Mouse (Mus musculus) myocyte (in vitro differentiated cells): ENCODE measurements around the gene C2cd2l.

Experiments used
- E2F4 ChIP-seq: IDR thresholded peaks from one replicate; pipeline ENCODE4 v1.6.1; 2011; ENCODE audit warnings: mild to moderate bottlenecking, control low read depth, moderate library complexity; ENCODE audit not compliant: insufficient read depth
- MAX ChIP-seq: IDR thresholded peaks from one replicate; pipeline ENCODE4 v1.6.1; 2011; ENCODE audit warnings: low read depth, mild to moderate bottlenecking, control low read depth
- POLR2A ChIP-seq: IDR thresholded peaks from one replicate; pipeline ENCODE4 v1.6.1; 2011; ENCODE audit warnings: low read depth, mild to moderate bottlenecking, control low read depth, moderate library complexity; ENCODE audit not compliant: insufficient read length
- POLR2AphosphoS2 ChIP-seq: IDR thresholded peaks from one replicate; pipeline ENCODE4 v1.6.1; 2011; ENCODE audit warnings: low read depth, control low read depth; ENCODE audit not compliant: insufficient read length
- USF1 ChIP-seq: IDR thresholded peaks from one replicate; pipeline ENCODE4 v1.6.1; 2011; ENCODE audit warnings: low read depth, mild to moderate bottlenecking, control low read depth, moderate library complexity

DNA sequence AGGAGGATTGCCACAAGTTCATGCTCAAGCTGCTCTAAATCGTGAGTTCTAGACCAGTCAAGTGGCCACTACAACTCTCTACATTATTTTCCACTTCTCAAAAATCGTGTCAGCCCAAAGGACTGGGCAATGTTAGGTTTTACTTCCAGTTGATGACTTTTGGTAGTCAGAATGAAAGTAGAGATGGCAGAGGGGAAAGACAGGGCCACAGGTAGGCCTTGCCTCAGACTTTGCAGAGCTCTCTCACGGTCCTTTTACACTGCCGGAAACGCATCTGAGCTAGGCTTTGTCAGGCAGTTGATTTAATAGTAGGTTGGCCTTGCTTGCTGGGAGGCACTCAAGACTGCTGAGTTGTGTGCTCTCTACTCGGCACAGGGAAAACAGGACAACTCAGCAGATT is 4.1 kb upstream of the C2cd2l start:
- TF ChIP-seq POLR2AphosphoS2, result no peak
- no peak for TF ChIP-seq POLR2A
- TF ChIP-seq E2F4, result no peak
- TF ChIP-seq MAX, result no peak
- no peak for TF ChIP-seq USF1
